8 mouse cellular contexts compared by ENCODE assay signal in genomic region chr1:186609793-186610233, GRCm38 (mm10).
DNase-seq lines count a peak whose midpoint lies in the region; ATAC-seq and TF ChIP-seq lines count a peak whose summit lies in the region.

No protein-coding gene starts in this region.

- 0 out of 2 replicates have a peak overlapping the region, but pooled peaks have one; percentile 15 for H3K9ac ChIP-seq in forebrain, postnatal 0 days
- H3K9ac ChIP-seq in lung, embryonic 14.5 days, result no peak overlapping the region; the same call in 1 of the 2 replicates

- no peaks in the 10 kb centered on the region for H3K4me1 ChIP-seq in forebrain, postnatal 0 days (ENCODE audit: insufficient read depth)
- H3K4me1 ChIP-seq in hindbrain, embryonic 10.5 days (replicated peaks), result peaks cover 14% of the 10 kb centered on the region
- H3K4me1 ChIP-seq in lung, embryonic 14.5 days (ENCODE audit: insufficient read depth), result peaks cover 15% of the 10 kb centered on the region

- no peak overlapping the region for H3K27ac ChIP-seq in forebrain, postnatal 0 days (ENCODE audit: low read depth, low read length)
- peak overlapping the region; percentile 84 for H3K27ac ChIP-seq in hindbrain, embryonic 10.5 days
- H3K27ac ChIP-seq in lung, embryonic 14.5 days (ENCODE audit: low read depth), result peak overlapping the region; percentile 65; the same call in 1 of the 2 replicates

- 1% methylated on average over 9 of the region's 10 CpGs for WGBS in forebrain, postnatal 0 days
- 12% methylated on average over 9 of the region's 10 CpGs for WGBS in hindbrain, embryonic 10.5 days
- 6% methylated on average over 9 of the region's 10 CpGs for WGBS in lung, embryonic 14.5 days

- 0 out of 2 replicates have a peak, but pooled peaks cover 4% of the 10 kb centered on the region for H3K27me3 ChIP-seq in forebrain, postnatal 0 days (ENCODE audit: insufficient read depth, low read length)
- H3K27me3 ChIP-seq in hindbrain, embryonic 10.5 days (ENCODE audit: insufficient read depth, poor library complexity, severe bottlenecking), result no peaks in the 10 kb centered on the region
- H3K27me3 ChIP-seq in lung, embryonic 14.5 days (ENCODE audit: insufficient read depth, low read length), result no peaks in the 10 kb centered on the region

- peak; percentile 83 for ATAC-seq in forebrain, postnatal 0 days
- peak; percentile 89 for ATAC-seq in lung, embryonic 14.5 days (ENCODE audit: insufficient read depth)

- no peaks in the 10 kb centered on the region for H3K9me3 ChIP-seq in forebrain, postnatal 0 days (ENCODE audit: low read length)
- H3K9me3 ChIP-seq in hindbrain, embryonic 10.5 days, result no peaks in the 10 kb centered on the region
- no peaks in the 10 kb centered on the region for H3K9me3 ChIP-seq in lung, embryonic 14.5 days (ENCODE audit: low read depth, low read length)

- no peak for TF ChIP-seq CTCF in forebrain, postnatal 0 days (IDR thresholded peaks at IDR 0.05; ENCODE audit: low read depth)
- no peak for TF ChIP-seq CTCF in lung, embryonic 14.5 days (IDR thresholded peaks at IDR 0.05; ENCODE audit: low read depth)

- H3K4me3 ChIP-seq in forebrain, postnatal 0 days (ENCODE audit: low read depth, low read length), result no peak overlapping the region
- H3K4me3 ChIP-seq in hindbrain, embryonic 10.5 days, result peak overlapping the region; percentile 27
- H3K4me3 ChIP-seq in lung, embryonic 14.5 days (ENCODE audit: low read depth, low read length), result no peak overlapping the region

- peak overlapping the region; percentile 14; the same call in 1 of the 2 replicates for H3K4me2 ChIP-seq in forebrain, postnatal 0 days (ENCODE audit: low read depth)
- peak overlapping the region; percentile 30 for H3K4me2 ChIP-seq in lung, embryonic 14.5 days

- peak; percentile 46 to 57 for DNase-seq in cerebellum, postnatal 14 days
- no peak for DNase-seq in cerebellum, adult 8-10 months
- DNase-seq in adrenal gland, adult 8-10 months, result peak; percentile 13
- peak; percentile 45 for DNase-seq in forebrain, postnatal 0 days
- peak; percentile 52 for DNase-seq in hindbrain, embryonic 10.5 days (ENCODE audit: low spot score)
- peak; percentile 76 for DNase-seq in lung, embryonic 14.5 days
- peak; percentile 85 for DNase-seq in skeletal muscle tissue, adult 2 months (ENCODE audit: low read depth, low spot score)
- no peak for DNase-seq in thymus, postnatal 4 days

- no peaks in the 10 kb centered on the region for H3K36me3 ChIP-seq in forebrain, postnatal 0 days (ENCODE audit: insufficient read depth)
- H3K36me3 ChIP-seq in hindbrain, embryonic 10.5 days, result no peaks in the 10 kb centered on the region
- no peaks in the 10 kb centered on the region for H3K36me3 ChIP-seq in lung, embryonic 14.5 days (ENCODE audit: insufficient read depth)

Comparison
In these comparisons a context has a peak if more than half of its experiments do, and no peak if none do; other contexts are left out.
1. DNase-seq: peak in cerebellum, postnatal 14 days (2 of 2), adrenal gland, adult 8-10 months (single experiment), forebrain, postnatal 0 days (single experiment), hindbrain, embryonic 10.5 days (single experiment), lung, embryonic 14.5 days (single experiment) and skeletal muscle tissue, adult 2 months (single experiment); none in cerebellum, adult 8-10 months (single experiment) and thymus, postnatal 4 days (single experiment).